Mouse (Mus musculus): ENCODE results near the gene Ankrd42. TPM values are rescaled to one million over a fixed set of nuclear protein-coding genes. Genes with fewer than 3 reads are reported as not detected.

The Ankrd42 gene
- total RNA-seq, 2 experiments from 2014 or later = 20.6 to 24.3 TPM

- intact Hi-C loops (cut with DNase I) = no loop called here
- no peak for DNase-seq (ENCODE audit: low spot score in 2 of 2)
Observed at GRCm38 (mm10) chr7:92583567-92583966, 53.4 kb downstream of the Ankrd42 start.

GRCm38 (mm10) chr7:92580491-92581207, 56.3 kb downstream of the Ankrd42 start:
- no peak for DNase-seq (ENCODE audit: low spot score in 2 of 2)
- intact Hi-C loops (cut with DNase I) = no loop called here

GRCm38 (mm10) chr7:92566775-92567174, 70.2 kb downstream of the Ankrd42 start:
- DNase-seq (ENCODE audit: low spot score in 2 of 2) = no peak
- intact Hi-C loops (cut with DNase I) = no loop called here

- intact Hi-C loops (cut with DNase I) = loop anchor here (5.0 kb wide), 1 partner anchor 306 kb away; no protein-coding TSS in a partner anchor
- peak; percentile 95 to 96 for DNase-seq (ENCODE audit: low spot score in 2 of 2)
Observed at GRCm38 (mm10) chr7:92560986-92561876, 75.7 kb downstream of the Ankrd42 start, which contains the start of gene Ccdc90b. Gene Ccdc90b (plus strand): TSS chr7:92561149.

GRCm38 (mm10) chr7:92558744-92559143, 78.2 kb downstream of the Ankrd42 start:
- intact Hi-C loops (cut with DNase I) = no loop called here
- DNase-seq (ENCODE audit: low spot score in 2 of 2) = no peak

- intact Hi-C loops (cut with DNase I) = loop anchor here (2.0 kb wide), 1 partner anchor 448 kb away; no protein-coding TSS in a partner anchor
- no peak for DNase-seq (ENCODE audit: low spot score in 2 of 2)
Observed at GRCm38 (mm10) chr7:92550990-92551392, 86.0 kb downstream of the Ankrd42 start.

- intact Hi-C loops (cut with DNase I) = loop anchor here (2.0 kb wide), 1 partner anchor 448 kb away; no protein-coding TSS in a partner anchor
Observed at GRCm38 (mm10) chr7:92550248-92550989, 86.5 kb downstream of the Ankrd42 start.

GRCm38 (mm10) chr7:92546763-92547162, 90.2 kb downstream of the Ankrd42 start:
- intact Hi-C loops (cut with DNase I) = no loop called here
- no peak for DNase-seq (ENCODE audit: low spot score in 2 of 2)

More at GRCm38 (mm10) chr7:92550248-92550989, 86.5 kb downstream of the Ankrd42 start:
- DNase-seq (ENCODE audit: low spot score in 2 of 2) = no peak

GRCm38 (mm10) chr7:92532351-92533036, 104.4 kb downstream of the Ankrd42 start:
- no peak for DNase-seq (ENCODE audit: low spot score in 2 of 2)
- intact Hi-C loops (cut with DNase I) = no loop called here

Other genes starting within 250 kb of the Ankrd42 start
- 10 to 100 TPM; 14.9 to 15.4 TPM for gene Ccdc90b, start 76.0 kb downstream of the Ankrd42 start, total RNA-seq (2021)
- gene Pcf11, start 32.8 kb upstream of the Ankrd42 start, total RNA-seq (2021) = 10 to 100 TPM; 50.9 to 62.2 TPM
- gene Rab30, start 104.5 kb upstream of the Ankrd42 start, total RNA-seq (2021) = 10 to 100 TPM; 40.7 to 43.0 TPM
- gene Ddias, start 237.1 kb upstream of the Ankrd42 start, total RNA-seq (2021) = under 1 TPM; 0.32 to 0.41 TPM
- 10 to 100 TPM; 10.4 to 12.7 TPM for gene Prcp, start 237.3 kb upstream of the Ankrd42 start, total RNA-seq (2021)